Mouse (Mus musculus) MEL (cell line): ENCODE data around the gene Pcgf5.

Experiments used
- CTCF ChIP-seq, 3 experiments: IDR thresholded peaks in 2 of 3; conservative IDR thresholded peaks in 1 of 3; 2 replicates each; pipeline ENCODE4 v1.5.1; 2011 to 2012; ENCODE audit warnings: low read length in 3 of 3, low read depth in 2 of 3, mild to moderate bottlenecking in 2 of 3, improper control_type of control experiment in 1 of 3, inconsistent platforms in 1 of 3, mixed read lengths in 1 of 3, moderate library complexity in 1 of 3; ENCODE audit not compliant: control insufficient read depth in 1 of 3, insufficient read depth in 1 of 3, poor library complexity in 1 of 3, severe bottlenecking in 1 of 3
- EP300 ChIP-seq, 2 experiments: IDR thresholded peaks; 2 replicates each; pipeline ENCODE4 v1.6.1; 2011; ENCODE audit warnings: improper control_type of control experiment in 2 of 2, low read length in 2 of 2, low read depth in 1 of 2, mild to moderate bottlenecking in 1 of 2
- GABPA ChIP-seq: IDR thresholded peaks from 2 replicates; pipeline ENCODE4 v1.6.1; 2012; ENCODE audit warnings: low read depth, mild to moderate bottlenecking, inconsistent platforms, low read length, improper control_type of control experiment, moderate library complexity
- GATA1 ChIP-seq: IDR thresholded peaks from 2 replicates; pipeline ENCODE4 v1.6.1; 2011; ENCODE audit warnings: low read depth, low read length, improper control_type of control experiment
- JUND ChIP-seq: IDR thresholded peaks from 2 replicates; pipeline ENCODE4 v1.6.1; 2011; ENCODE audit warnings: low read depth, mild to moderate bottlenecking, improper control_type of control experiment, low read length
- KAT2A ChIP-seq: conservative IDR thresholded peaks from 2 replicates; pipeline ENCODE4 v1.6.1; 2012; ENCODE audit warnings: low read depth, low read length, improper control_type of control experiment, inconsistent platforms
- MYC ChIP-seq: IDR thresholded peaks from 2 replicates; pipeline ENCODE4 v1.6.1; 2011; ENCODE audit warnings: low read depth, mild to moderate bottlenecking, low read length, improper control_type of control experiment, moderate library complexity
- POLR2A ChIP-seq, 2 experiments: IDR thresholded peaks; 2 replicates each; pipeline ENCODE4 v1.6.1; 2011 to 2012; ENCODE audit warnings: low read length in 2 of 2, mild to moderate bottlenecking in 2 of 2, control low read depth in 1 of 2, improper control_type of control experiment in 1 of 2, low read depth in 1 of 2, moderate library complexity in 1 of 2; ENCODE audit not compliant: control insufficient read depth in 1 of 2, insufficient read depth in 1 of 2, poor library complexity in 1 of 2
- POLR2AphosphoS2 ChIP-seq: IDR thresholded peaks from 2 replicates; pipeline ENCODE4 v1.6.1; 2011; ENCODE audit warnings: low read length, improper control_type of control experiment
- RAD21 ChIP-seq: IDR thresholded peaks from 2 replicates; pipeline ENCODE4 v1.6.1; 2011; ENCODE audit warnings: mild to moderate bottlenecking, low read depth, low read length, improper control_type of control experiment
- USF1 ChIP-seq: IDR thresholded peaks from 2 replicates; pipeline ENCODE4 v1.6.1; 2014; ENCODE audit warnings: low read depth, mild to moderate bottlenecking, inconsistent platforms, low read length, improper control_type of control experiment, moderate library complexity
- USF2 ChIP-seq, 2 experiments: IDR thresholded peaks; 2 replicates each; pipeline ENCODE4 v1.6.1; 2011 to 2012; ENCODE audit warnings: improper control_type of control experiment in 2 of 2, low read length in 2 of 2, borderline replicate concordance in 1 of 2, inconsistent platforms in 1 of 2, low read depth in 1 of 2, mild to moderate bottlenecking in 1 of 2; ENCODE audit not compliant: insufficient read depth in 1 of 2
- ZC3H11A ChIP-seq: IDR thresholded peaks from 2 replicates; pipeline ENCODE4 v1.6.1; 2012; ENCODE audit warnings: low read depth, mild to moderate bottlenecking, inconsistent platforms, low read length, improper control_type of control experiment

DNA sequence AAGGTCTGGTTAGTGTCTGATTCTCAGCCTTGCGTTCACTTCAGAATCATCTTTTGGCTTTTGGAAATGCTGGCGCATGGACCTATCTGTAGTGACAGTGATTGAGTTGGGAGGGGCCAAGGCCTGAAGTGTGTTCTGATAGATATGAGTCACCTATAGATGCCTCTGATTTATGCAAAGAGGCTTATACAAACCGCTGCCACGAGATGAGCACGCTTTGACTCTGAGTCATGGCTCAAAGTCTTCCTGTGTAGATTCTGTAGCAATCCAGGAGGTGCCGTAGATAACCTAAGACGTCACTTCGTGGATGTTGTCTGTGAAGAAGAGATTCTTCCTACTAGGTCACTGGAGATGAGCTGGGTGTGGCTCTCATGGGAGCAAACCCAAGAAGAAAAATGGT, 16.6 kb downstream of the Pcgf5 start:
- TF ChIP-seq CTCF (IDR thresholded peaks at IDR 0.05 in 2 of 3, conservative IDR thresholded peaks at IDR 0.05 in 1 of 3; ENCODE audit: control insufficient read depth in 1 of 3, insufficient read depth in 1 of 3, low read depth in 2 of 3, low read length in 3 of 3, poor library complexity in 1 of 3, severe bottlenecking in 1 of 3) (no peak), GATA1 (no peak), KAT2A (no peak), JUND (no peak), EP300 (IDR thresholded peaks at IDR 0.05; ENCODE audit: low read depth in 1 of 2, low read length in 2 of 2) (no peak), RAD21 (no peak), POLR2A (IDR thresholded peaks at IDR 0.05; ENCODE audit: control insufficient read depth in 1 of 2, insufficient read depth in 1 of 2, low read depth in 1 of 2, low read length in 2 of 2, poor library complexity in 1 of 2) (no peak), MYC (no peak), GABPA (no peak), ZC3H11A (no peak), POLR2AphosphoS2 (no peak), USF2 (IDR thresholded peaks at IDR 0.05; ENCODE audit: borderline replicate concordance in 1 of 2, insufficient read depth in 1 of 2, low read depth in 1 of 2, low read length in 2 of 2) (no peak), USF1 (no peak)
